Mouse (Mus musculus) liver, embryonic 14.5 days (tissue): ENCODE results near the gene Smpdl3b. TPM values are rescaled to one million over a fixed set of nuclear protein-coding genes. Genes with fewer than 3 reads are reported as not detected.
"Not testable (repeated sequence)": the region's sequence is repeated elsewhere in the genome, so short reads cannot be mapped to it uniquely, and the experiment has no call there.

ENCODE experiments used
- ATAC-seq: fragments of 200-750 bp; cut with Nextera tagmentation; 2 replicates; pipeline ENCODE4 v1.8.0; 2017; ENCODE audit warnings: moderate number of reproducible peaks, mild to moderate bottlenecking, moderate library complexity; ENCODE audit not compliant: insufficient read depth
- DNase-seq, 3 experiments: peaks; one replicate each; pipeline ENCODE4 v3.0.0-alpha.2; 2012 to 2013; ENCODE audit warnings: low read depth in 3 of 3, low spot score in 3 of 3
- H3K27ac ChIP-seq: fragments of 300-500 bp; sonication (generic); 2 replicates; pipeline ENCODE4 v1.5.1; 2014; ENCODE audit warnings: moderate library complexity, mild to moderate bottlenecking, control low read depth, inconsistent platforms
- H3K27me3 ChIP-seq: fragments of 300-500 bp; sonication (generic); 2 replicates; pipeline ENCODE4 v1.6.1; 2014; ENCODE audit warnings: mild to moderate bottlenecking, low read length, moderate library complexity; ENCODE audit not compliant: control insufficient read depth, insufficient read depth
- H3K36me3 ChIP-seq: fragments of 300-500 bp; sonication (generic); replicated peaks from 2 replicates; pipeline ENCODE4 v1.6.1; 2014; ENCODE audit warnings: low read depth; ENCODE audit not compliant: control insufficient read depth, insufficient read depth
- H3K4me1 ChIP-seq, 2 experiments: fragments of 200-500 bp in 1 of 2; fragments of 300-500 bp in 1 of 2; sonication (generic) in 1 of 2; replicated peaks; 2 replicates each; pipeline ENCODE4 v1.6.1; 2012 to 2014; ENCODE audit warnings: antibody characterized with exemption in 1 of 2, inconsistent platforms in 1 of 2, low read length in 1 of 2; ENCODE audit not compliant: control insufficient read depth in 2 of 2, insufficient read depth in 2 of 2
- H3K4me2 ChIP-seq: fragments of 300-500 bp; sonication (generic); 2 replicates; pipeline ENCODE4 v1.6.1; 2014; ENCODE audit warnings: low read depth, mild to moderate bottlenecking, control low read depth, moderate library complexity
- H3K4me3 ChIP-seq, 2 experiments: fragments of 200-500 bp in 1 of 2; fragments of 300-500 bp in 1 of 2; sonication (generic) in 1 of 2; 2 replicates each; pipeline ENCODE4 v1.5.1; 2012 to 2014; ENCODE audit warnings: low read depth in 2 of 2, low read length in 2 of 2, mild to moderate bottlenecking in 2 of 2, control low read depth in 1 of 2, inconsistent platforms in 1 of 2, moderate library complexity in 1 of 2; ENCODE audit not compliant: insufficient read depth in 1 of 2
- H3K9ac ChIP-seq: fragments of 300-500 bp; sonication (generic); replicated peaks from 2 replicates; pipeline ENCODE4 v1.6.1; 2014; ENCODE audit warnings: mild to moderate bottlenecking, control low read depth, moderate library complexity
- H3K9me3 ChIP-seq: fragments of 300-500 bp; sonication (generic); 2 replicates; pipeline ENCODE4 v1.6.1; 2016; ENCODE audit warnings: low read length, mixed read lengths; ENCODE audit not compliant: control insufficient read depth
- CTCF ChIP-seq: IDR thresholded peaks from 2 replicates; pipeline ENCODE4 v1.5.1; 2016; ENCODE audit warnings: antibody characterized with exemption, low read depth, control low read depth
- EP300 ChIP-seq: IDR thresholded peaks from 2 replicates; pipeline ENCODE4 v1.6.1; 2016; ENCODE audit warnings: antibody characterized with exemption, low read depth
- WGBS: fragments of 180-500 bp; shearing (Covaris S2); extraction: QIAGEN DNeasy Blood & Tissue Kit; methylation state at CpG from one replicate; pipeline ENCODE4 v1.1.7; 2014; ENCODE audit not compliant: insufficient replicate concordance; 5-methylcytosine and 5-hydroxymethylcytosine counted together
- polyA plus RNA-seq, 2 experiments: library from polyadenylated mRNA; depleted of rRNA in 1 of 2; stranded (reverse) in 1 of 2; unstranded in 1 of 2; fragments of >200 nt; fragmentation: Nextera tagmentation in 1 of 2; extraction: Ambion mirVana in 1 of 2; gene quantifications; 2 replicates each; pipeline versions ENCODE4 v1.2.1 to v1.2.3; 2012 to 2014

The Smpdl3b gene
- polyA plus RNA-seq, 2 experiments, result 0.92 to 1.2 TPM

GRCm38 (mm10) chr4:132803876-132804275 is 46.8 kb upstream of the Smpdl3b start:
- H3K4me1 ChIP-seq, result peaks cover 0 to 19% of the 10 kb centered on the region in 2 experiments; a peak in 3 of 4 replicates
- no peaks in the 10 kb centered on the region for H3K9me3 ChIP-seq
- ATAC-seq (no peak), DNase-seq (no peak)
- no peak overlapping the region for H3K27ac ChIP-seq
- H3K9ac ChIP-seq, result no peak overlapping the region
- 87% methylated on average over 7 of the region's 7 CpGs for WGBS
- no peak for TF ChIP-seq EP300
- TF ChIP-seq CTCF, result no peak
- no peaks in the 10 kb centered on the region for H3K36me3 ChIP-seq
- H3K4me3 ChIP-seq, result no peak overlapping the region
- H3K27me3 ChIP-seq, result no peaks in the 10 kb centered on the region
- H3K4me2 ChIP-seq, result no peak overlapping the region

- H3K27ac ChIP-seq, result no peak overlapping the region
- no peak for TF ChIP-seq CTCF
- no peak for TF ChIP-seq EP300
- H3K4me2 ChIP-seq, result no peak overlapping the region
- peaks cover 0 to 17% of the 10 kb centered on the region in 2 experiments; a peak in 3 of 4 replicates for H3K4me1 ChIP-seq
- H3K4me3 ChIP-seq, result no peak overlapping the region
- DNase-seq (no peak), ATAC-seq (no peak)
- no peak overlapping the region for H3K9ac ChIP-seq
- H3K36me3 ChIP-seq, result no peaks in the 10 kb centered on the region
- no peaks in the 10 kb centered on the region for H3K9me3 ChIP-seq
- WGBS, result 63% methylated on average over 5 of the region's 5 CpGs
- no peaks in the 10 kb centered on the region for H3K27me3 ChIP-seq
Observed at GRCm38 (mm10) chr4:132803212-132803611, 46.2 kb upstream of the Smpdl3b start.

- H3K9ac ChIP-seq, result peak overlapping the region; percentile 56
- peak overlapping the region; percentile 33; a peak in 3 of 4 replicates for H3K4me3 ChIP-seq
- H3K4me1 ChIP-seq, result peaks cover 0 to 14% of the 10 kb centered on the region in 2 experiments; a peak in 2 of 4 replicates
- TF ChIP-seq EP300 (no peak), CTCF (no peak)
- H3K27ac ChIP-seq, result no peak overlapping the region
- 24% methylated on average over 16 of the region's 16 CpGs for WGBS
- H3K27me3 ChIP-seq, result no peaks in the 10 kb centered on the region
- H3K36me3 ChIP-seq, result no peaks in the 10 kb centered on the region
- ATAC-seq (no peak; the same call in 1 of the 2 replicates), DNase-seq (no peak)
- peak overlapping the region; percentile 68 for H3K4me2 ChIP-seq
- no peaks in the 10 kb centered on the region for H3K9me3 ChIP-seq
Observed at GRCm38 (mm10) chr4:132802171-132802637, 45.2 kb upstream of the Smpdl3b start.

GRCm38 (mm10) chr4:132801176-132802077 is 44.4 kb upstream of the Smpdl3b start:
- peak; percentile 49 for TF ChIP-seq EP300
- TF ChIP-seq CTCF, result no peak
- peak; percentile 69; the same call in 1 of the 2 replicates for ATAC-seq
- no peak overlapping the region for H3K27ac ChIP-seq
- peaks cover 0 to 17% of the 10 kb centered on the region in 2 experiments for H3K4me1 ChIP-seq
- H3K4me3 ChIP-seq, result peak overlapping the region in 1 of 2 experiments; percentile 33; a peak in 3 of 4 replicates
- DNase-seq, result no peak
- WGBS, result 53% methylated on average over 18 of the region's 18 CpGs
- no peaks in the 10 kb centered on the region for H3K27me3 ChIP-seq
- H3K4me2 ChIP-seq, result peak overlapping the region; percentile 68
- no peak overlapping the region for H3K9ac ChIP-seq
- no peaks in the 10 kb centered on the region for H3K9me3 ChIP-seq
- H3K36me3 ChIP-seq, result no peaks in the 10 kb centered on the region

- WGBS, result 67% methylated on average over 4 of the region's 4 CpGs
- Histone ChIP-seq H3K27ac (no peak overlapping the region), H3K9ac (no peak overlapping the region), H3K4me2 (no peak overlapping the region), H3K4me1 (peaks cover 2 to 17% of the 10 kb centered on the region in 2 experiments), H3K4me3 (no peak overlapping the region), H3K27me3 (peaks cover 5% of the 10 kb centered on the region), H3K9me3 (no peaks in the 10 kb centered on the region), H3K36me3 (no peaks in the 10 kb centered on the region)
- no peak for ATAC-seq
- DNase-seq, result no peak
- TF ChIP-seq CTCF (no peak), EP300 (no peak)
Observed at GRCm38 (mm10) chr4:132799845-132800244, 42.8 kb upstream of the Smpdl3b start.

- not testable (repeated sequence) for H3K4me2 ChIP-seq, H3K9me3 ChIP-seq, H3K4me3 ChIP-seq, DNase-seq, H3K27ac ChIP-seq, H3K27me3 ChIP-seq, H3K9ac ChIP-seq, H3K36me3 ChIP-seq, ATAC-seq
- peaks cover 2 to 19% of the 10 kb centered on the region in 2 experiments for H3K4me1 ChIP-seq
- WGBS, result 69% methylated on average over 3 of the region's 3 CpGs
Observed at GRCm38 (mm10) chr4:132798666-132799065, 41.6 kb upstream of the Smpdl3b start.
